Mouse (Mus musculus) stomach, embryonic 14.5 days (tissue): Measurements from ENCODE around the gene Tnfaip8l3. TPM values are rescaled to one million over a fixed set of nuclear protein-coding genes. Genes with fewer than 3 reads are reported as not detected.
"Not testable (repeated sequence)": the region's sequence is repeated elsewhere in the genome, so short reads cannot be mapped to it uniquely, and the experiment has no call there.

Experiments used
- ATAC-seq: fragments of 200-750 bp; cut with Nextera tagmentation; 2 replicates; pipeline ENCODE4 v1.8.0; 2017; ENCODE audit warnings: low read depth, moderate TSS enrichment; ENCODE audit not compliant: insufficient number of reproducible peaks, insufficient read depth, low FRiP score
- H3K27ac ChIP-seq: fragments of 300-500 bp; sonication (generic); 2 replicates; pipeline ENCODE4 v1.5.1; 2014; ENCODE audit warnings: mild to moderate bottlenecking, low read length, moderate library complexity, mixed read lengths
- H3K27me3 ChIP-seq: fragments of 300-500 bp; sonication (generic); 2 replicates; pipeline ENCODE4 v1.6.1; 2014; ENCODE audit warnings: low read length, control low read depth, mixed read lengths; ENCODE audit not compliant: control insufficient read depth, insufficient read depth
- H3K36me3 ChIP-seq: fragments of 300-500 bp; sonication (generic); 2 replicates; pipeline ENCODE4 v1.6.1; 2014; ENCODE audit warnings: mild to moderate bottlenecking, control low read depth, low read length, moderate library complexity, mixed read lengths; ENCODE audit not compliant: control insufficient read depth, insufficient read depth
- H3K4me1 ChIP-seq: fragments of 300-500 bp; sonication (generic); 2 replicates; pipeline ENCODE4 v1.6.1; 2014; ENCODE audit warnings: low read length, control low read depth, mixed read lengths; ENCODE audit not compliant: control insufficient read depth, insufficient read depth
- H3K4me2 ChIP-seq: fragments of 300-500 bp; sonication (generic); replicated peaks from 2 replicates; pipeline ENCODE4 v1.6.1; 2014; ENCODE audit warnings: low read depth, low read length, control low read depth
- H3K4me3 ChIP-seq: fragments of 300-500 bp; sonication (generic); 2 replicates; pipeline ENCODE4 v1.5.1; 2014; ENCODE audit warnings: low read depth, low read length, control low read depth
- H3K9ac ChIP-seq: fragments of 300-500 bp; sonication (generic); replicated peaks from 2 replicates; pipeline ENCODE4 v1.6.1; 2014; ENCODE audit warnings: low read depth, mild to moderate bottlenecking, control low read depth, low read length, moderate library complexity, mixed read lengths
- H3K9me3 ChIP-seq: fragments of 300-500 bp; sonication (generic); 2 replicates; pipeline ENCODE4 v1.6.1; 2016; ENCODE audit warnings: low read depth, low read length, control low read depth; ENCODE audit not compliant: control insufficient read depth
- WGBS: fragments of 180-500 bp; shearing (Covaris S2); extraction: QIAGEN DNeasy Blood & Tissue Kit; methylation state at CpG from one replicate; pipeline ENCODE4 v1.1.7; 2014; 5-methylcytosine and 5-hydroxymethylcytosine counted together
- polyA plus RNA-seq: library from polyadenylated mRNA; unstranded; fragments of >200 nt; fragmentation: Nextera tagmentation; extraction: Ambion mirVana; gene quantifications from 2 replicates; pipeline ENCODE4 v1.2.1, GENCODE M21; 2014

The Tnfaip8l3 gene
- polyA plus RNA-seq, 1 experiment from 2014 or later: not detected

GRCm38 (mm10) chr9:54048978-54049377 lies 19.2 kb downstream of the Tnfaip8l3 start:
- ATAC-seq: no peak
- H3K27ac ChIP-seq: no peak overlapping the region
- 69% methylated on average over 5 of the region's 5 CpGs for WGBS

GRCm38 (mm10) chr9:54043067-54043466 lies 25.1 kb downstream of the Tnfaip8l3 start:
- Histone ChIP-seq H3K27ac (no peak overlapping the region), H3K4me3 (no peak overlapping the region), H3K4me1 (no peaks in the 10 kb centered on the region), H3K36me3 (no peaks in the 10 kb centered on the region), H3K9me3 (no peaks in the 10 kb centered on the region), H3K9ac (no peak overlapping the region), H3K4me2 (no peak overlapping the region), H3K27me3 (no peaks in the 10 kb centered on the region)
- no peak for ATAC-seq
- WGBS: 92% methylated on average over 5 of the region's 5 CpGs

More at GRCm38 (mm10) chr9:54048978-54049377, 19.2 kb downstream of the Tnfaip8l3 start:
- H3K4me1 ChIP-seq: no peaks in the 10 kb centered on the region
- no peak overlapping the region for H3K9ac ChIP-seq
- H3K4me2 ChIP-seq: no peak overlapping the region
- no peaks in the 10 kb centered on the region for H3K27me3 ChIP-seq
- H3K36me3 ChIP-seq: no peaks in the 10 kb centered on the region
- H3K9me3 ChIP-seq: no peaks in the 10 kb centered on the region
- H3K4me3 ChIP-seq: no peak overlapping the region

- Histone ChIP-seq H3K9me3 (no peaks in the 10 kb centered on the region), H3K4me2 (no peak overlapping the region), H3K36me3 (no peaks in the 10 kb centered on the region), H3K4me1 (no peaks in the 10 kb centered on the region), H3K27me3 (no peaks in the 10 kb centered on the region), H3K9ac (no peak overlapping the region), H3K4me3 (no peak overlapping the region), H3K27ac (no peak overlapping the region)
- 73% methylated on average over 9 of the region's 9 CpGs for WGBS
- ATAC-seq: no peak
These were observed 30.5 kb downstream of the Tnfaip8l3 start for GRCm38 (mm10) chr9:54037717-54038116.

GRCm38 (mm10) chr9:54034691-54035090 lies 33.5 kb downstream of the Tnfaip8l3 start:
- 87% methylated on average over 5 of the region's 5 CpGs for WGBS
- no peaks in the 10 kb centered on the region for H3K27me3 ChIP-seq
- H3K4me1 ChIP-seq: no peaks in the 10 kb centered on the region
- H3K9ac ChIP-seq: no peak overlapping the region
- H3K4me3 ChIP-seq: no peak overlapping the region
- no peaks in the 10 kb centered on the region for H3K9me3 ChIP-seq
- H3K27ac ChIP-seq: no peak overlapping the region
- no peak for ATAC-seq
- no peak overlapping the region for H3K4me2 ChIP-seq
- H3K36me3 ChIP-seq: no peaks in the 10 kb centered on the region

- Histone ChIP-seq H3K9ac (no peak overlapping the region), H3K9me3 (no peaks in the 10 kb centered on the region), H3K27me3 (no peaks in the 10 kb centered on the region), H3K36me3 (no peaks in the 10 kb centered on the region), H3K27ac (no peak overlapping the region), H3K4me1 (no peaks in the 10 kb centered on the region), H3K4me3 (no peak overlapping the region), H3K4me2 (no peak overlapping the region)
- no peak for ATAC-seq
- 66% methylated on average over 3 of the region's 3 CpGs for WGBS
These were observed 45.4 kb downstream of the Tnfaip8l3 start for GRCm38 (mm10) chr9:54022795-54023194.

GRCm38 (mm10) chr9:53994528-53994927 lies 73.7 kb downstream of the Tnfaip8l3 start:
- H3K36me3 ChIP-seq: no peaks in the 10 kb centered on the region
- H3K4me2 ChIP-seq: no peak overlapping the region
- H3K9me3 ChIP-seq: no peaks in the 10 kb centered on the region
- H3K4me3 ChIP-seq: no peak overlapping the region
- 65% methylated on average over 1 of the region's 1 CpGs for WGBS
- no peak overlapping the region for H3K27ac ChIP-seq
- no peak for ATAC-seq
- H3K9ac ChIP-seq: no peak overlapping the region
- no peaks in the 10 kb centered on the region for H3K4me1 ChIP-seq
- H3K27me3 ChIP-seq: no peaks in the 10 kb centered on the region

- H3K4me3 ChIP-seq, H3K27ac ChIP-seq, H3K27me3 ChIP-seq, H3K4me1 ChIP-seq, H3K4me2 ChIP-seq, H3K36me3 ChIP-seq, H3K9ac ChIP-seq, H3K9me3 ChIP-seq, ATAC-seq: not testable (repeated sequence)
These were observed 75.6 kb downstream of the Tnfaip8l3 start for GRCm38 (mm10) chr9:53992567-53992966.

GRCm38 (mm10) chr9:53990921-53991320 lies 77.3 kb downstream of the Tnfaip8l3 start:
- no peak overlapping the region for H3K9ac ChIP-seq
- no peaks in the 10 kb centered on the region for H3K27me3 ChIP-seq
- no peaks in the 10 kb centered on the region for H3K4me1 ChIP-seq
- no peak overlapping the region for H3K4me3 ChIP-seq
- no peak overlapping the region for H3K4me2 ChIP-seq
- H3K9me3 ChIP-seq: no peaks in the 10 kb centered on the region
- 5% methylated on average over 3 of the region's 3 CpGs for WGBS
- no peak overlapping the region for H3K27ac ChIP-seq
- ATAC-seq: peak; percentile 74; the same call in 1 of the 2 replicates
- no peaks in the 10 kb centered on the region for H3K36me3 ChIP-seq

GRCm38 (mm10) chr9:53986972-53987371 lies 81.2 kb downstream of the Tnfaip8l3 start:
- Histone ChIP-seq H3K27ac (no peak overlapping the region), H3K9ac (no peak overlapping the region), H3K27me3 (no peaks in the 10 kb centered on the region), H3K4me3 (no peak overlapping the region), H3K4me1 (no peaks in the 10 kb centered on the region), H3K4me2 (no peak overlapping the region), H3K9me3 (no peaks in the 10 kb centered on the region), H3K36me3 (no peaks in the 10 kb centered on the region)
- WGBS: 29% methylated on average over 3 of the region's 3 CpGs
- no peak for ATAC-seq
